Mouse (Mus musculus): Measurements from ENCODE around the gene Pimreg.

Pimreg gene

GRCm38 (mm10) chr11:72041768-72042607 lies at the start of gene Pimreg:
Gene Pimreg, plus strand, starts transcription at chr11:72042032.
- in situ Hi-C loops (cut with MboI, MseI), result loop anchor here (10.0 to 25.0 kb wide), 2 partner anchors 57 to 1030 kb away; partner anchors contain the start of genes Derl2, Dhx33 and Mis12

GRCm38 (mm10) chr11:71992438-71992837 lies 49.4 kb upstream of the Pimreg start:
- in situ Hi-C loops (cut with MboI, MseI), result no loop called here

- in situ Hi-C loops (cut with MboI, MseI), result no loop called here
Measured at GRCm38 (mm10) chr11:71995968-71996511, 45.8 kb upstream of the Pimreg start.

- in situ Hi-C loops (cut with MboI, MseI), result no loop called here
Measured at GRCm38 (mm10) chr11:71996805-71997204, 45.0 kb upstream of the Pimreg start.

- in situ Hi-C loops (cut with MboI, MseI), result no loop called here
Measured at GRCm38 (mm10) chr11:72000194-72000593, 41.6 kb upstream of the Pimreg start.

GRCm38 (mm10) chr11:72002138-72002853 lies 39.5 kb upstream of the Pimreg start:
- in situ Hi-C loops (cut with MboI, MseI), result no loop called here

- in situ Hi-C loops (cut with MboI, MseI), result no loop called here
Measured at GRCm38 (mm10) chr11:72003171-72003570, 38.7 kb upstream of the Pimreg start.

- in situ Hi-C loops (cut with MboI, MseI), result no loop called here
Measured at GRCm38 (mm10) chr11:72005547-72005946, 36.3 kb upstream of the Pimreg start.

GRCm38 (mm10) chr11:72010367-72010766 lies 31.5 kb upstream of the Pimreg start:
- in situ Hi-C loops (cut with MboI, MseI), result no loop called here

GRCm38 (mm10) chr11:72010940-72011722 lies 30.7 kb upstream of the Pimreg start:
- in situ Hi-C loops (cut with MboI, MseI), result no loop called here

- in situ Hi-C loops (cut with MboI, MseI), result no loop called here
Measured at GRCm38 (mm10) chr11:72011955-72012354, 29.9 kb upstream of the Pimreg start.

GRCm38 (mm10) chr11:72014674-72015073 lies 27.2 kb upstream of the Pimreg start:
- in situ Hi-C loops (cut with MboI, MseI), result no loop called here

GRCm38 (mm10) chr11:72016518-72017252 lies 25.1 kb upstream of the Pimreg start:
- in situ Hi-C loops (cut with MboI, MseI), result no loop called here

- in situ Hi-C loops (cut with MboI, MseI), result no loop called here
Measured at GRCm38 (mm10) chr11:72017253-72017601, 24.6 kb upstream of the Pimreg start.

- in situ Hi-C loops (cut with MboI, MseI), result no loop called here
Measured at GRCm38 (mm10) chr11:72021015-72021414, 20.8 kb upstream of the Pimreg start.

GRCm38 (mm10) chr11:72022827-72023226 lies 19.0 kb upstream of the Pimreg start:
- in situ Hi-C loops (cut with MboI, MseI), result no loop called here

- in situ Hi-C loops (cut with MboI, MseI), result no loop called here
Measured at GRCm38 (mm10) chr11:72023581-72023980, 18.3 kb upstream of the Pimreg start.

- in situ Hi-C loops (cut with MboI, MseI), result no loop called here
Measured at GRCm38 (mm10) chr11:72024193-72024781, 17.5 kb upstream of the Pimreg start.

- in situ Hi-C loops (cut with MboI, MseI), result loop anchor here (25.0 kb wide), 1 partner anchor 1014 kb away; the partner anchor contains the start of genes Derl2, Dhx33 and Mis12
Measured at GRCm38 (mm10) chr11:72025843-72026242, 16.0 kb upstream of the Pimreg start.

- in situ Hi-C loops (cut with MboI, MseI), result loop anchor here (25.0 kb wide), 1 partner anchor 1014 kb away; the partner anchor contains the start of genes Derl2, Dhx33 and Mis12
Measured at GRCm38 (mm10) chr11:72026516-72026915, 15.3 kb upstream of the Pimreg start.
